Mouse (Mus musculus) embryonic facial prominence, embryonic 11.5 days (tissue): ENCODE results near the gene Prelp. TPM values are rescaled to one million over a fixed set of nuclear protein-coding genes. Genes with fewer than 3 reads are reported as not detected.

Experiments
- ATAC-seq: fragments of 200-750 bp; cut with Nextera tagmentation; replicated peaks from 2 replicates; pipeline ENCODE4 v1.8.0; 2017; ENCODE audit warnings: low read depth; ENCODE audit not compliant: insufficient number of reproducible peaks, low FRiP score, low TSS enrichment
- DNase-seq: peaks from one replicate; pipeline ENCODE4 v3.0.0-alpha.2; 2015; ENCODE audit warnings: low spot score
- H3K27ac ChIP-seq: fragments of 300-500 bp; sonication (generic); replicated peaks from 2 replicates; pipeline ENCODE4 v1.5.1; 2014; ENCODE audit warnings: mild to moderate bottlenecking, low read depth, low read length, control low read depth
- H3K27me3 ChIP-seq: fragments of 300-500 bp; sonication (generic); 2 replicates; pipeline ENCODE4 v1.6.1; 2014; ENCODE audit warnings: mild to moderate bottlenecking, low read length, moderate library complexity, mixed read lengths; ENCODE audit not compliant: control insufficient read depth, insufficient read depth
- H3K36me3 ChIP-seq: fragments of 300-500 bp; sonication (generic); replicated peaks from 2 replicates; pipeline ENCODE4 v1.6.1; 2014; ENCODE audit warnings: low read depth, mild to moderate bottlenecking, low read length, moderate library complexity, mixed read lengths; ENCODE audit not compliant: control insufficient read depth, insufficient read depth
- H3K4me1 ChIP-seq: fragments of 300-500 bp; sonication (generic); 2 replicates; pipeline ENCODE4 v1.6.1; 2014; ENCODE audit warnings: low read length, mixed read lengths; ENCODE audit not compliant: control insufficient read depth, insufficient read depth
- H3K4me2 ChIP-seq: fragments of 300-500 bp; sonication (generic); 2 replicates; pipeline ENCODE4 v1.6.1; 2014; ENCODE audit warnings: low read depth, mild to moderate bottlenecking, control low read depth, low read length, moderate library complexity
- H3K4me3 ChIP-seq: fragments of 300-500 bp; sonication (generic); 2 replicates; pipeline ENCODE4 v1.5.1; 2014; ENCODE audit warnings: low read depth, low read length, control low read depth
- H3K9ac ChIP-seq: fragments of 300-500 bp; sonication (generic); replicated peaks from 2 replicates; pipeline ENCODE4 v1.6.1; 2014; ENCODE audit warnings: mild to moderate bottlenecking, control low read depth, low read length
- H3K9me3 ChIP-seq: fragments of 300-500 bp; sonication (generic); replicated peaks from 2 replicates; pipeline ENCODE4 v1.6.1; 2016; ENCODE audit warnings: mild to moderate bottlenecking, low read length, inconsistent platforms, mixed read lengths; ENCODE audit not compliant: control insufficient read depth
- WGBS: fragments of 180-500 bp; shearing (Covaris S2); extraction: QIAGEN DNeasy Blood & Tissue Kit; methylation state at CpG from one replicate; pipeline ENCODE4 v1.1.7; 2014; 5-methylcytosine and 5-hydroxymethylcytosine counted together
- polyA plus RNA-seq: library from polyadenylated mRNA; unstranded; fragments of >200 nt; fragmentation: Nextera tagmentation; extraction: Ambion mirVana; gene quantifications from 2 replicates; pipeline ENCODE4 v1.2.1, GENCODE M21; 2014

The Prelp gene
- polyA plus RNA-seq, 1 experiment from 2014 or later, result 1.2 TPM

DNA sequence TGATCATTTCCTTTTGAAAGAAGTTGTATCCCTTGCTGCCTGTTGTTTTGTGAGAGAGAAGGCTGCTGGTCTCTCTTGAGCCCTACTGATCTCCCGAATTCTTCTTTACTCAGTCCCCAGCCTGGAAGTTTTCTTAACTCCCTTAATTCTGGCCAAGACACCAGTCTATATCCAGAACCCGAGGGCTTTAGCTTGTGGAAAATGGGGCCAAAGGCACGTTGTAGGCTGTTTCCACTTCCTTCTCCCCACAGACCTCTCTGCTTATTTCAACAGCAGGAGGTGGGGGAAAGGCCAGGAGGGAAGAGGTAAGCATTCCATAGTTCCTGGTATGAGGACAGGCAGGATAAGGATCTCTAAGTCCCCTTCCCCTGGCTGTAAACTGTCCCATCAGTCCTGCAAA is 8.8 kb upstream of the Prelp start:
- Histone ChIP-seq H3K4me3 (no peak overlapping the region), H3K9me3 (no peaks in the 10 kb centered on the region)

DNA sequence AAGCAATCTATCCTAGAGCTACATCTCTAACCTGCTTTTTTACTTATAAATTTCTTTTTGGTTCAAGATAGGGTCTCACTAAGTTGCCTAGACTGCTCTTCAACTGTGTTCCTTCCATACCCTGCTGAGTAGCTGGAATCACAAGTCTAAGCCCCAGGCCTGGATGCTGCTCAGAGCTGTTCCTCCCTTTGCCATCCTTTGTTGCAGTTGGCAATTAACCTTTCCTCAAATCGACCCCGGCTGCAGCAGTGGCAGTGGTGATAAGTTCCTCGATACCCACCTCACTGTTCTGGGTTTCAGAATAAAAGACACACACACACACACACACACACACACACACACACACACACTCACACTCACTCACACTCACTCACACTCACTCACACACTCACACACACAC is 4.0 kb upstream of the Prelp start:
- DNase-seq, result no peak
- Histone ChIP-seq H3K9me3 (no peaks in the 10 kb centered on the region), H3K27me3 (no peaks in the 10 kb centered on the region), H3K27ac (no peak overlapping the region), H3K36me3 (no peaks in the 10 kb centered on the region), H3K4me2 (no peak overlapping the region), H3K9ac (no peak overlapping the region), H3K4me1 (peaks cover 4% of the 10 kb centered on the region), H3K4me3 (no peak overlapping the region)
- no peak for ATAC-seq
- 89% methylated on average over 3 of the region's 3 CpGs for WGBS

More for the DNA sequence above, 8.8 kb upstream of the Prelp start:
- no peak overlapping the region for H3K27ac ChIP-seq
- H3K36me3 ChIP-seq, result no peaks in the 10 kb centered on the region
- no peak overlapping the region for H3K4me2 ChIP-seq
- no peaks in the 10 kb centered on the region for H3K27me3 ChIP-seq
- DNase-seq (no peak), ATAC-seq (no peak)
- H3K9ac ChIP-seq, result no peak overlapping the region
- H3K4me1 ChIP-seq, result no peaks in the 10 kb centered on the region; the same call in 1 of the 2 replicates
- 50% methylated on average over 3 of the region's 3 CpGs for WGBS

DNA sequence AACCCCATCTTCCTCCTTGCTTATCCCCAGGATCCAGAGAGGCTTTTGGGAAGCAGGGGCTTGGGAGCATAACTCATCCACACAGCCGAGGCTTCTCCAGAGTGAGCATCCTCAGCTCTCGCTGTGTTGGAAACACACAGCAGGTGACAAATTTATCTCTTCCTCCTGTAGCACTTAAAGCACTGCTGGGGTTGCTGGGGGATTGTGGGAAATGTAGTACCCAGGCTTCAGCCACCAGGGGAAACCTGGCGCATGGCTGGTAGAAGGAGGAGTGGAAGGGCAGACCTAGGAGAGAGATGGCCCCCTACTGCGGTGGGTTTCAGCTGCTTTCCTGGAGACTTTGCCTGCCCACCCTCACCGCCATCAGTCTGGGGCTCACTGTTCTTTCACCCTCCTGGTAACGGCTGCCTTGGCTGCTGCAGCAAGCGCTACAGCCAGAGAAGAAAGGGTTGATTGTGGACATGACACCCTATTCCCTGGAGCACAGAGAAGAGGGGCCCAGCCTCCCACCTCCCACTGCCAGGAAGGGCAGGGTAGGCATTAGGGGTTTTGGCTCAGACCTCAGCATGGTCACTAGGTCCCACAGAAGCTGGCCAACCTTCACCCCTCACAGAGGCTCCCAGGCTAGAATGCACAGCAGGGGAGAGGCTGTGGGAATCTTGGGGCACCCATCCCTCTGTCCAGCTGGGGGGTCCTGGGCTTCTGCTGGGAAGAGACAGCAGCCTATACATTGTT is 3.1 kb upstream of the Prelp start:
- H3K27me3 ChIP-seq, result no peaks in the 10 kb centered on the region
- H3K27ac ChIP-seq, result no peak overlapping the region
- H3K4me2 ChIP-seq, result no peak overlapping the region
- ATAC-seq (no peak), DNase-seq (peak; percentile 50)
- 26% methylated on average over 7 of the region's 7 CpGs for WGBS
- H3K9me3 ChIP-seq, result no peaks in the 10 kb centered on the region
- peaks cover 4% of the 10 kb centered on the region for H3K4me1 ChIP-seq
- no peaks in the 10 kb centered on the region for H3K36me3 ChIP-seq
- H3K4me3 ChIP-seq, result no peak overlapping the region
- no peak overlapping the region for H3K9ac ChIP-seq

DNA sequence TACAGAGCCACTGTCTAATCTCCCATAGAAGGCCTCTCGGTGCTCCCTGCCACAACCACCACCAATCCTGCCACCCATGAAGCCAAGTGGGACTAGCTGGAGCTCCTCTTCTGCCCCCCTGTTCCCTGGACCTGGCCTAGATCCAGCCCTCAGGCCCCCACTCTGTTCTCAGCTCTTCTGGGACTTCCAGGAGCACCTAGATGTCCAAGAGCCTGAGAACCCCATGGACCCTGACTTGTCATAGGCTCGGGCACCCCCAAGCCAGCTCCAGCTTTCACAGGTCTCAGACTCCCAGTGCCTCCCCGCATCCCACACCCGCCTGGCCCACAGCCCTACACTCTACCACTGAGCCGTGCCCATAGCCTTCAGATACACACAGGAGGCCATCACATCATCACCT is 1.9 kb upstream of the Prelp start:
- no peaks in the 10 kb centered on the region for H3K27me3 ChIP-seq
- H3K4me3 ChIP-seq, result no peak overlapping the region
- no peak overlapping the region for H3K4me2 ChIP-seq
- H3K9me3 ChIP-seq, result no peaks in the 10 kb centered on the region
- WGBS, result 90% methylated on average over 5 of the region's 5 CpGs
- no peaks in the 10 kb centered on the region for H3K36me3 ChIP-seq
- no peak overlapping the region for H3K27ac ChIP-seq
- no peak for DNase-seq
- ATAC-seq, result no peak
- H3K9ac ChIP-seq, result no peak overlapping the region
- peaks cover 4% of the 10 kb centered on the region for H3K4me1 ChIP-seq

DNA sequence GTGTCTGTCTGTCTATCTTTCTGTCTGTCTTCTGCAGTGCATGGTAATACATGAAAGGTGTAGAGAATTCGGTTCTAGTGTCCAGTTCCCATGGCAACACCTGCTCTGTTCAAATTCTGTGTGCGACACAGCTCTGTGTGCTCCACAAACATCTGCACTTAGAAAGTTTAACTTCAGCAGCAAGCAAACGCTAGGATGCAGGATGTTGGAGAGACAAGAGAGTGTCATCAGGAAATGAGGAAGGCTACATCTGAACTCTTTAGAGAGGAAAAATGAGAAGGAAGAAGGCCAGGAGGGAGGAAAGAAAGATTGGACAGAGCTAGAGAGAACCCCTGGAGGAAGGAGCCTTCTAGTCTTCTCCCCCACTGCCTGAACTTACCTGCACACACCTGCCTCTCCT is 338 bp downstream of the Prelp start:
- H3K9me3 ChIP-seq, result no peaks in the 10 kb centered on the region
- DNase-seq (no peak), ATAC-seq (no peak)
- no peak overlapping the region for H3K4me3 ChIP-seq
- H3K4me2 ChIP-seq, result no peak overlapping the region
- 34% methylated on average over 3 of the region's 3 CpGs for WGBS
- H3K27ac ChIP-seq, result no peak overlapping the region
- no peaks in the 10 kb centered on the region for H3K36me3 ChIP-seq
- no peak overlapping the region for H3K9ac ChIP-seq
- H3K4me1 ChIP-seq, result peaks cover 4% of the 10 kb centered on the region
- H3K27me3 ChIP-seq, result no peaks in the 10 kb centered on the region

DNA sequence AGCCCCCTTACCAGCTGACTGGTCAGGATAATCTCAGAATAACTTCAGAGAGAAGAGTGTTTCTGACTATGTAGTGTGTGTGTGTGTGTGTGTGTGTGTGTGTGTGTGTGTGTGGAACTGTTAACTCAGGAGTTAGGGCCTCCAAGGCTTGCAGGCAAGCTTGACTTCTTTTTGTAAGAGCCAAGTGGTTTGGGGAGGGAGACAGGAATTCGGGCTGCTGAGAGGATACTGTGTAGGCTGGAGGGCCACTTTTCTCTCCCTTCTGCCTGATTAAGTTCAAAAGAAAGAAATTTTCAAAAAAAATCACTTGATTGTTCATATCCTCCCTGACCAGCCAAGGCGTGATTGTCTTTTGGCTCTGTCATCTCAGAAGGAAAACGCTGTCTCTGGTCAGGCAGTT is 813 bp downstream of the Prelp start:
- H3K4me2 ChIP-seq, result no peak overlapping the region

DNA sequence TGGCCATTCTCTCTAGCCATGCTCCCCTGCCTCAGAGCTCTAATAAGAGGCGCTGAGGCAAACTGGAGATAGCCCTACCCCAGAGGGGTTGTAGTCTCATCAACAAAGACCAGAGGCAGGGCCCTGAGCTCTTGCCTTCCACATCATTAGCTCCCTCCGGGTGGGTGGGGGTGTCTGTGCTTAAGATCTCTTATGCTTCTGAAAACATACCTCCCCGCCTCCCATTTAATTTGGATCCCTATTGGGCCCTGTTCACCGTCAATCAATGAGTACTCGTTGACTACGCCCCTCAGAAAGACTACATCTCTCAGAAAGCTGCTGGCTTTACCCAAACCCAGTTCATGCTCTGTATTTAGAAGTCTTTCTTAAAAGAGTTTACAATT is 3.1 kb downstream of the Prelp start:
- no peak overlapping the region for H3K9ac ChIP-seq
- no peaks in the 10 kb centered on the region for H3K36me3 ChIP-seq
- H3K27me3 ChIP-seq, result no peaks in the 10 kb centered on the region
- ATAC-seq (no peak), DNase-seq (no peak)
- no peak overlapping the region; the same call in 1 of the 2 replicates for H3K4me2 ChIP-seq
- H3K4me1 ChIP-seq, result peaks cover 4% of the 10 kb centered on the region
- 40% methylated on average over 6 of the region's 6 CpGs for WGBS
- H3K27ac ChIP-seq, result no peak overlapping the region
- H3K9me3 ChIP-seq, result no peaks in the 10 kb centered on the region
- no peak overlapping the region for H3K4me3 ChIP-seq

More for the DNA sequence above, 813 bp downstream of the Prelp start:
- H3K9me3 ChIP-seq, result no peaks in the 10 kb centered on the region
- no peak overlapping the region for H3K9ac ChIP-seq
- no peak overlapping the region for H3K4me3 ChIP-seq
- H3K27me3 ChIP-seq, result no peaks in the 10 kb centered on the region
- ATAC-seq, result no peak
- peaks cover 4% of the 10 kb centered on the region for H3K4me1 ChIP-seq
- no peak for DNase-seq
- no peaks in the 10 kb centered on the region for H3K36me3 ChIP-seq
- no peak overlapping the region for H3K27ac ChIP-seq
- WGBS, result 69% methylated on average over 3 of the region's 3 CpGs

DNA sequence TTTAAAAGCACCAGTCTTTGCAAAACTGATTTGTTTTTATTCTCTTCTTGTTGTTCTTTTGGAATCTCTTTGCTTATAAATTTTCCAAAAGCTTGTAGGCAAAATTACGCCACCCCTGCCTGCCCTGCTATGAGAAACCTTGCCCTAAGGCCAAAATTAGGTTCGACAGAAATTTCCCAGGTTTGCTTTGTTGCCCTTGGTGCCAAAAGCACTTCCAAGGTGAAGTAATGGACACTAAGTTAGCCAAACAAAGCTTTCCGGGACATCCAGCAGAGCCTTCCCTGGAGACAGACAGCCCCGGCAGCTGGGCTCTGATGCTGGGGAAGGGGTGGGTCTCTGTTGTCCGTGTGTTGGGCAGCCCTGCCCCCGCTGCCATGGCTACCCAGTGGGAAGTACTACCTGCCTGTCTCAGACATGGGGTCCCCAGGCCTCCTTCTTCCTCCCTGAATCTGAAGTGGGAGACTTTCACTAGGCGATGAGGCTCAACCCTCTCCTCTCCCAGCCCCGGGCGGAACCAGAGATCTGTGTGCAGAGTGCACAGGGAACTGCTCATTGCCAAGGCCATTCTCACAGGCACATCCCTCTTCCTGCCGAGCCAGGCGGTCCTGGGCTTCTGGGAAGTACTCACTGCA is 3.6 kb downstream of the Prelp start:
- DNase-seq, result peak; percentile 35
- Histone ChIP-seq H3K4me1 (peaks cover 4% of the 10 kb centered on the region), H3K27ac (no peak overlapping the region), H3K9me3 (no peaks in the 10 kb centered on the region), H3K27me3 (no peaks in the 10 kb centered on the region), H3K4me3 (no peak overlapping the region), H3K36me3 (no peaks in the 10 kb centered on the region), H3K4me2 (peak overlapping the region; percentile 7; the same call in 1 of the 2 replicates), H3K9ac (no peak overlapping the region)
- ATAC-seq, result no peak; the same call in 1 of the 2 replicates
- 24% methylated on average over 11 of the region's 11 CpGs for WGBS
